Mouse (Mus musculus) forebrain, embryonic 14.5 days (tissue): ENCODE results near the gene Gm49394. TPM values are rescaled to one million over a fixed set of nuclear protein-coding genes. Genes with fewer than 3 reads are reported as not detected.
A peak's percentile ranks its signal among the peaks of the same experiment; 100 is the strongest.

ENCODE experiments used
- ATAC-seq: fragments of 200-750 bp; cut with Nextera tagmentation; 2 replicates; pipeline ENCODE4 v1.8.0; 2017; ENCODE audit warnings: mild to moderate bottlenecking, moderate library complexity
- DNase-seq: peaks from one replicate; pipeline ENCODE4 v3.0.0-alpha.2; 2015; ENCODE audit warnings: low spot score
- H3K27ac ChIP-seq: fragments of 300-500 bp; sonication (generic); 2 replicates; pipeline ENCODE4 v1.5.1; 2014; ENCODE audit warnings: low read depth, mild to moderate bottlenecking, control low read depth, low read length, moderate library complexity
- H3K27me3 ChIP-seq: fragments of 300-500 bp; sonication (generic); replicated peaks from 2 replicates; pipeline ENCODE4 v1.6.1; 2014; ENCODE audit warnings: low read length, control low read depth, mixed read lengths; ENCODE audit not compliant: control insufficient read depth, insufficient read depth
- H3K36me3 ChIP-seq: fragments of 300-500 bp; sonication (generic); 2 replicates; pipeline ENCODE4 v1.6.1; 2014; ENCODE audit warnings: low read length, control low read depth; ENCODE audit not compliant: control insufficient read depth, insufficient read depth
- H3K4me1 ChIP-seq: fragments of 300-500 bp; sonication (generic); 2 replicates; pipeline ENCODE4 v1.6.1; 2014; ENCODE audit warnings: antibody characterized with exemption, low read length, control low read depth; ENCODE audit not compliant: control insufficient read depth, insufficient read depth
- H3K4me2 ChIP-seq: fragments of 300-500 bp; sonication (generic); 2 replicates; pipeline ENCODE4 v1.6.1; 2014; ENCODE audit warnings: mild to moderate bottlenecking, control low read depth, low read length
- H3K4me3 ChIP-seq: fragments of 300-500 bp; sonication (generic); 2 replicates; pipeline ENCODE4 v1.5.1; 2014; ENCODE audit warnings: low read depth, low read length, control low read depth
- H3K9ac ChIP-seq: fragments of 300-500 bp; sonication (generic); 2 replicates; pipeline ENCODE4 v1.6.1; 2014; ENCODE audit warnings: mild to moderate bottlenecking, low read length, control low read depth, moderate library complexity
- H3K9me3 ChIP-seq: fragments of 300-500 bp; sonication (generic); replicated peaks from 2 replicates; pipeline ENCODE4 v1.6.1; 2016; ENCODE audit warnings: low read length, control low read depth, mixed read lengths; ENCODE audit not compliant: control insufficient read depth
- WGBS: fragments of 180-500 bp; shearing (Covaris S2); extraction: QIAGEN DNeasy Blood & Tissue Kit; methylation state at CpG from one replicate; pipeline ENCODE4 v1.1.7; 2014; 5-methylcytosine and 5-hydroxymethylcytosine counted together
- microRNA counts: library from miRNA; unstranded; fragments of <30 nt; microRNA quantifications from one replicate; lab custom pipeline; 2016
- microRNA-seq: library from miRNA; unstranded; fragments of <30 nt; microRNA quantifications from one replicate; pipeline ENCODE4, GENCODE M21; 2016
- polyA plus RNA-seq: library from polyadenylated mRNA; unstranded; fragments of >200 nt; fragmentation: Nextera tagmentation; extraction: Ambion mirVana; gene quantifications from 2 replicates; pipeline ENCODE4 v1.2.1, GENCODE M21; 2014

Gene Gm49394
- polyA plus RNA-seq, 1 experiment from 2014 or later: not detected

GRCm38 (mm10) chr7:142613077-142613476 lies 56.7 kb downstream of the Gm49394 start:
- H3K9ac ChIP-seq: no peak overlapping the region
- H3K4me1 ChIP-seq: peaks cover 2% of the 10 kb centered on the region; the same call in 1 of the 2 replicates
- no peaks in the 10 kb centered on the region for H3K9me3 ChIP-seq
- H3K27ac ChIP-seq: no peak overlapping the region
- DNase-seq (no peak), ATAC-seq (no peak)
- no peak overlapping the region for H3K4me3 ChIP-seq
- no peak overlapping the region for H3K4me2 ChIP-seq
- 49% methylated on average over 2 of the region's 2 CpGs for WGBS
- no peaks in the 10 kb centered on the region for H3K36me3 ChIP-seq
- no peaks in the 10 kb centered on the region for H3K27me3 ChIP-seq

DNA sequence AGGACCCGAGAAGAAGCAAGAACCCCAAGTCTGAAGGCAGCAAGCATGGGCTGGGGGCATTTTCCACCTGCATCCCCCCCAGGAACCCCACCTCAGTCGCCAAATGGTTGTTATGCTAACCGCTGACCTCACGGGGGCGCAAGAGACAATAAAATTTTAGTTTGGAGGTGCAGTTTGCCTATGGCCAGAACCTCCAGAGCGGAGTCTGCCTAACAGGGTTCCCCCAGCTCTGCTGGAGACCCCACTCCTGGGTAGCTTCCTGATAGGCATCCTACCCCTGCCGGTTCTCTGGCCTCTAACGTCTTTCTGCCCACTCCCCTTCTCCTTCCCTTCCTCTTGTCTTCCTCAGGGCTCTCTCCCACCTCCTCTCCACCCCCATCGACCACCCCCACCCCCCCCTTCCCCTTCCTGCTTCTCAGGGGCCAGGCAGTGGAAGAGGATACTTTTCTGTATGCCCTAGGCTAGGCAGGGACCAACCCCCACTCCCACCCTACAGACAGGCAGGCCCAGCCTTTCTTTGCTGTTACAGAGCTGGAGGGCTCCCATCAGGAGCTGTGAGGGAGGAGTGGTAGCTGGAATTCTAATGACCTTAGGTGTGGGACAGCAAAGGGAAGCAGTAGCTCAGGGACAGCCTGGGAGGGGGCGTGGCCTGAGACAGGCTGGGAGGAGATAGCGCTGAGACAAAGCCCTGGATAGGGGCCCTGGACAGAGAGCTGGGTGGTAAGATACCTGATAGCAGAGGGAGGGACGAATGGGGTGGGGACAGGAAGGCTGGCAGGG lies 58.9 kb downstream of the Gm49394 start:
- DNase-seq (peak; percentile 80), ATAC-seq (peak; percentile 89)
- peak overlapping the region; percentile 21; the same call in 1 of the 2 replicates for H3K27ac ChIP-seq
- H3K4me2 ChIP-seq: peak overlapping the region; percentile 38
- peaks cover 2% of the 10 kb centered on the region; the same call in 1 of the 2 replicates for H3K4me1 ChIP-seq
- no peaks in the 10 kb centered on the region for H3K36me3 ChIP-seq
- no peak overlapping the region for H3K4me3 ChIP-seq
- no peaks in the 10 kb centered on the region for H3K9me3 ChIP-seq
- H3K9ac ChIP-seq: no peak overlapping the region; the same call in 1 of the 2 replicates
- WGBS: under 1% methylated on average over 12 of the region's 12 CpGs
- no peaks in the 10 kb centered on the region for H3K27me3 ChIP-seq

- H3K4me1 ChIP-seq: no peaks in the 10 kb centered on the region
- DNase-seq: no peak
- no peak overlapping the region for H3K27ac ChIP-seq
Measured at GRCm38 (mm10) chr7:142600921-142601320, 68.8 kb downstream of the Gm49394 start.

More at GRCm38 (mm10) chr7:142600921-142601320, 68.8 kb downstream of the Gm49394 start:
- no peak overlapping the region for H3K9ac ChIP-seq
- no peak for ATAC-seq
- no peaks in the 10 kb centered on the region for H3K27me3 ChIP-seq
- H3K4me3 ChIP-seq: no peak overlapping the region
- H3K4me2 ChIP-seq: no peak overlapping the region
- no peaks in the 10 kb centered on the region for H3K9me3 ChIP-seq
- 81% methylated on average over 2 of the region's 2 CpGs for WGBS
- H3K36me3 ChIP-seq: no peaks in the 10 kb centered on the region

MicroRNA genes within 50 kb of the gene (microRNA counts, 519-probe panel; counts per million panel counts)
- not detected for microRNA mmu-miR-483 (lab: Ali Mortazavi, UCI)

Small RNA genes lying within 50 kb of the gene (microRNA-seq; reads per million reads assigned to microRNA genes)
- 69.5 reads per million, percentile 53 among the genes with 10 or more reads in this experiment for gene Mir483

Other genes with a start within 250 kb of the Gm49394 start
- gene Syt8, start 235.1 kb downstream of the Gm49394 start, polyA plus RNA-seq: not detected in 2 replicates
- gene Tnni2, start 228.1 kb downstream of the Gm49394 start, polyA plus RNA-seq: 0.67 and 0.82 TPM in 2 replicates
- gene Lsp1, start 209.1 kb downstream of the Gm49394 start, polyA plus RNA-seq: 5.8 and 5.9 TPM in 2 replicates
- gene Tnnt3, start 171.1 kb downstream of the Gm49394 start, polyA plus RNA-seq: 0.42 and 0.53 TPM in 2 replicates
- gene Mrpl23, start 137.3 kb downstream of the Gm49394 start, polyA plus RNA-seq: 21.7 and 28.7 TPM in 2 replicates
- gene Igf2, start 3.1 kb downstream of the Gm49394 start, polyA plus RNA-seq: 74.0 and 89.8 TPM in 2 replicates
- gene Ins2, start 73.4 kb upstream of the Gm49394 start, polyA plus RNA-seq: 0.83 TPM in 1 of 2 replicates, not detected in the other